12 mouse cellular contexts compared by ENCODE assay signal in the genomic region with DNA sequence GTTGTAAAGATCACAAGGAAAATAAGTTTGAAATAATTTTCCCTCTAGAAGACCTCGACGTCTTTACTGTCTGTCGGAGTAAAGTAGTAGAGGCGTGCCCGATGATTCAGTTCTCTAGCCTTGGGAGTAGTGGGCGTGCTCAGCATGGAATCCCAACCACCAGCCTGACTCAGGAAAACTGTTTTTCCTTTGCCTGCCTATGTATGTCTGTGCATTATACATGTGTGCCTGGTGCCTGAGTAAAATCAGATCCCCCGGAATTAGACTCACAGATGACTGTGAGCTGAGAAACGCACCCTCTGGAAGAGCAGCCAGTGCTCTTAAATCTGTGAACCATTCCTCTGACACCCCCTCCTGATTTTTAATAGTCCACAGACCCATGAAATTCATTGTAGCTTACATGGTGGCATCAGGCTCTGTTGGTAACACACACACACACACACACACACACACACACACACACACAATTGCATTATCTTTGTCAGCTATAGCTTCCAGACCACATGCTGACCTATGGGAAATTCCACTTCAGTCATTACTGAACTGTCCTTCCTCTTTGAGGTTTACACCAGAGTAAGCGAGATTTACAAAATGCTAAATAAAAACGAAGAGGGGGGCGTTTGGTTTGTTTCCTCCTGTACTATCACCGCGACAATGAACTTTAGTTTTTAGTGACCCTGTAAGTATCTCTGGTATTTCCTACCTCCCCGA. TPM values are rescaled to one million over a fixed set of nuclear protein-coding genes. Genes with fewer than 3 reads are reported as not detected.
DNase-seq lines count a peak whose midpoint lies in the region; ATAC-seq and TF ChIP-seq lines count a peak whose summit lies in the region.
"Had no signal": no experiment of that assay in that cellular context is flagged by ENCODE, and none has a peak within 500 bp of the region (broad histone marks: within the 10 kb centered on the region; RNA-seq: fewer than 3 reads in every experiment).

No protein-coding gene starts in this region.

- 64% methylated on average over 14 of the region's 14 CpGs for WGBS in heart, embryonic 12.5 days
- WGBS in heart, adult 2 months: 55% methylated on average over 14 of the region's 14 CpGs
- 53% methylated on average over 14 of the region's 14 CpGs for WGBS in liver, postnatal 0 days (ENCODE audit: insufficient replicate concordance)

- intact Hi-C loops in heart, adult 2 months (cut with DNase I): loop anchor here (5.0 kb wide), 1 partner anchor 64 kb away; no protein-coding TSS in a partner anchor

- TF ChIP-seq CTCF in heart, adult 2 months (IDR thresholded peaks at IDR 0.05): no peak
- TF ChIP-seq CTCF in liver, postnatal 0 days (IDR thresholded peaks at IDR 0.05; ENCODE audit: low read depth): no peak

- peaks cover 8% of the 10 kb centered on the region for H3K4me1 ChIP-seq in heart, embryonic 12.5 days (replicated peaks)
- H3K4me1 ChIP-seq in heart, adult 2 months (ENCODE audit: control insufficient read depth, insufficient read depth, low read length): no peaks in the 10 kb centered on the region
- H3K4me1 ChIP-seq in liver, postnatal 0 days (ENCODE audit: insufficient read depth): no peaks in the 10 kb centered on the region
- H3K4me1 ChIP-seq: embryonic facial prominence, embryonic 12.5 days had no signal

- H3K4me2 ChIP-seq in heart, embryonic 12.5 days: peak overlapping the region; percentile 1; the same call in 1 of the 2 replicates
- 0 out of 2 replicates have a peak overlapping the region, but pooled peaks have one; percentile 26 for H3K4me2 ChIP-seq in liver, postnatal 0 days (ENCODE audit: low read depth, low read length)
- H3K4me2 ChIP-seq: embryonic facial prominence, embryonic 12.5 days had no signal

- no peak for DNase-seq in heart, adult 2 months
- DNase-seq in 416B (ENCODE audit: low read depth): peak; percentile 77
- peak; percentile 41 for DNase-seq in adrenal gland, postnatal 25 days
- no peak for DNase-seq in liver, postnatal 0 days
- no peak for DNase-seq in urinary bladder, postnatal 10 days (ENCODE audit: low spot score)
- no peak for DNase-seq in lung, postnatal 25 days (ENCODE audit: low spot score)
- no peak for DNase-seq in cerebellum, adult 11-12 months
- DNase-seq: gastrocnemius, postnatal 25 days; thymus, adult 18-20 months had no signal

- no peaks in the 10 kb centered on the region for H3K9me3 ChIP-seq in heart, embryonic 12.5 days (replicated peaks)
- no peaks in the 10 kb centered on the region for H3K9me3 ChIP-seq in liver, postnatal 0 days (ENCODE audit: low read length)
- H3K9me3 ChIP-seq: embryonic facial prominence, embryonic 12.5 days had no signal

- no peak overlapping the region for H3K9ac ChIP-seq in heart, embryonic 12.5 days
- H3K9ac ChIP-seq in heart, adult 2 months (ENCODE audit: low read depth, low read length): no peak overlapping the region
- H3K9ac ChIP-seq in liver, postnatal 0 days (replicated peaks): no peak overlapping the region
- H3K9ac ChIP-seq: embryonic facial prominence, embryonic 12.5 days had no signal

- TF ChIP-seq EP300 in heart, adult 2 months (IDR thresholded peaks at IDR 0.05; ENCODE audit: insufficient read depth, low read depth, low read length): no peak
- no peak for TF ChIP-seq EP300 in liver, postnatal 0 days (IDR thresholded peaks at IDR 0.05; ENCODE audit: low read depth)

- TF ChIP-seq POLR2A in heart, adult 2 months (IDR thresholded peaks at IDR 0.05; ENCODE audit: insufficient read depth, low read depth, low read length): no peak

- no peak for ATAC-seq in heart, embryonic 12.5 days (ENCODE audit: insufficient number of reproducible peaks, low FRiP score)
- ATAC-seq in liver, postnatal 0 days: peak; percentile 65

- H3K27me3 ChIP-seq in heart, embryonic 12.5 days (replicated peaks): no peaks in the 10 kb centered on the region
- H3K27me3 ChIP-seq in heart, adult 2 months (ENCODE audit: control insufficient read depth, insufficient read depth, low read length): no peaks in the 10 kb centered on the region
- no peaks in the 10 kb centered on the region for H3K27me3 ChIP-seq in liver, postnatal 0 days (ENCODE audit: insufficient read depth, low read length)
- H3K27me3 ChIP-seq: embryonic facial prominence, embryonic 12.5 days had no signal

- no peaks in the 10 kb centered on the region for H3K79me2 ChIP-seq in heart, adult 2 months (replicated peaks; ENCODE audit: control insufficient read depth, insufficient read depth, low read length)

- no peak overlapping the region; the same call in 1 of the 2 replicates for H3K27ac ChIP-seq in heart, embryonic 12.5 days (ENCODE audit: poor library complexity, severe bottlenecking)
- H3K27ac ChIP-seq in heart, adult 2 months: no peak overlapping the region
- H3K27ac ChIP-seq in liver, postnatal 0 days (ENCODE audit: low read depth): peak overlapping the region; percentile 64
- H3K27ac ChIP-seq: embryonic facial prominence, embryonic 12.5 days had no signal

- H3K36me3 ChIP-seq in heart, embryonic 12.5 days: no peaks in the 10 kb centered on the region
- no peaks in the 10 kb centered on the region for H3K36me3 ChIP-seq in heart, adult 2 months (ENCODE audit: control insufficient read depth, insufficient read depth, low read length)
- no peaks in the 10 kb centered on the region for H3K36me3 ChIP-seq in liver, postnatal 0 days (replicated peaks; ENCODE audit: insufficient read depth, low read length)
- H3K36me3 ChIP-seq: embryonic facial prominence, embryonic 12.5 days had no signal

- no peak overlapping the region for H3K4me3 ChIP-seq in heart, embryonic 12.5 days
- no peak overlapping the region for H3K4me3 ChIP-seq in heart, adult 2 months
- no peak overlapping the region for H3K4me3 ChIP-seq in liver, postnatal 0 days (ENCODE audit: low read depth, low read length)
- H3K4me3 ChIP-seq: embryonic facial prominence, embryonic 12.5 days had no signal

RNA-seq across cellular contexts. Expression of gene Gpr65, which starts 14.5 kb away (rescaled TPM):
- polyA plus RNA-seq in heart, embryonic 12.5 days (2016; fragmentation: Nextera tagmentation; extraction: Ambion mirVana): 0.62 and 0.72 TPM in 2 replicates
- total RNA-seq in heart, adult 2 months (2021): under 1 TPM; 0.52 to 0.84 TPM
- 0.64 and 1.1 TPM in 2 replicates for polyA plus RNA-seq in heart, adult 2 months (2012; rRNA removed)
- 0.43 and 0.82 TPM in 2 replicates for total RNA-seq in adrenal gland, postnatal 25 days (2021)
- polyA plus RNA-seq in liver, postnatal 0 days (2015; fragmentation: Nextera tagmentation; extraction: Ambion mirVana): 4.1 and 5.1 TPM in 2 replicates
- polyA plus RNA-seq: neural tube, embryonic 14.5 days had no signal

RNA-seq across cellular contexts. Expression of gene Galc, which starts 23.7 kb away (rescaled TPM):
- polyA plus RNA-seq in heart, embryonic 12.5 days (2016; fragmentation: Nextera tagmentation; extraction: Ambion mirVana): 8.5 and 9.2 TPM in 2 replicates
- total RNA-seq in heart, adult 2 months (2021): 1 to 10 TPM; 7.3 to 8.3 TPM
- 5.0 and 11.5 TPM in 2 replicates for polyA plus RNA-seq in heart, adult 2 months (2012; rRNA removed)
- 17.6 and 18.5 TPM in 2 replicates for total RNA-seq in adrenal gland, postnatal 25 days (2021)
- polyA plus RNA-seq in liver, postnatal 0 days (2015; fragmentation: Nextera tagmentation; extraction: Ambion mirVana): 1.8 and 2.2 TPM in 2 replicates

Comparison
In these comparisons a context has a peak if more than half of its experiments do, and no peak if none do; other contexts are left out.
1. DNase-seq: peak in 416B (single experiment) and adrenal gland, postnatal 25 days (single experiment); none in heart, adult 2 months (0 of 2), liver, postnatal 0 days (single experiment), urinary bladder, postnatal 10 days (single experiment), lung, postnatal 25 days (single experiment) and cerebellum, adult 11-12 months (single experiment).